Mouse (Mus musculus) MEL-GATA-1-ER (cell line): ENCODE results near the gene Wdr83.

Experiments
- DNase-seq: peaks from one replicate; pipeline ENCODE4 v3.0.0-alpha.2; 2012; ENCODE audit warnings: low read depth; ENCODE audit errors: extremely low read depth

The Wdr83 gene

DNA sequence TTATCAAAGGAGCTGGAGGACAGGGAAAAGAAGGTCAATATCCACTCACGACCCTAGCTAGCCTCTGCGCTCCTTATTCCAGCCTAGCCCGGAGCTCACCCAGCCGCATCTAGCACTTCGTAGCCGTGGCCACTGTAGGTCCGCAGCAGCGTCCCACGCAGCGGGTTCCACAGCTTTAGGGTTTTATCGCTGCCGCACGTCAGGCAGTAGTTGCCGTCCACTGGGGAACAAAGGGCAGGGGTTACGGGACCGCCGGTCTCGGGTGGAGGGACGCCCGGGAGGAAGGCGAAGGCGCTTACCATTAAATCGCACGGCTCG, 933 bp downstream of the Wdr83 start:
- no peak for DNase-seq

DNA sequence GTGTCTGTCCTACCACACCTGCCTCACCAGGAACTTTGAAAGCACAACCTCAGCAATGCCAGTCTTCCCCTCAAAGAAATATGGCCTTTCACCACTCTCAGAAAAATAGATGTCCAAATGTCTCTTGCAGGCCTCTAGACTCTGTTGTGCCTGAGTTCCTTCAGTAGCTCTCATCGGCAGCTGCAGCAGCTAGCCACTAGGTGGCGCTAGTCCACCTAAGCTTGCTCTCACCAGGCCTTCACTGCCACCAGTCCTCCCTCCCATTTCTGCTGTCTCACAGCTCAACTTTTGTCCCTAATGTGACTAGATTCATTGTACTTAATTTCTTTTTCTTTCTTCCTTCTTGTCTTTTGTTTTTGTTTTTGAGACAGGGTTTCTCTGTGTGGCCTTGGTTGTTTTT, 4.1 kb downstream of the Wdr83 start:
- DNase-seq = peak; percentile 70

DNA sequence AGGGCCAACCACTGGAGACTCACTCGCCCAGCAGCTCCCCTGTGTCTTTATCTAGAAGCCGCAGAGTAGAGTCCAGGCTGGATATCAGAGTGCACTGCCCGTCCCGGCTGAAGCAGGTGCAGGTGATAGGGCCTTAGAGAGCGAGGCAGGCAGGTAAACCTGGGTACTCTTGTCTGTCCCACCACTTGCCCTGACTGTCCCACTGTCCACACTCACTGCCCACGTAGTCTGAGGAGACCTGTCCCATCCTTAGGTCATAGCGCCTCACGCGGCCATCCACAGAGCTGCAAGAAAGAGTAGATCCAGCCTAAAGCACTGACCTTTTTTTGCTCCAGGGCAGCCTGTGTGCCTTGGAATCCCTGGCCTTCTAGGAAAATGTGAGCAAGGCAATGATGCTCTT, 5.1 kb downstream of the Wdr83 start:
- no peak for DNase-seq

DNA sequence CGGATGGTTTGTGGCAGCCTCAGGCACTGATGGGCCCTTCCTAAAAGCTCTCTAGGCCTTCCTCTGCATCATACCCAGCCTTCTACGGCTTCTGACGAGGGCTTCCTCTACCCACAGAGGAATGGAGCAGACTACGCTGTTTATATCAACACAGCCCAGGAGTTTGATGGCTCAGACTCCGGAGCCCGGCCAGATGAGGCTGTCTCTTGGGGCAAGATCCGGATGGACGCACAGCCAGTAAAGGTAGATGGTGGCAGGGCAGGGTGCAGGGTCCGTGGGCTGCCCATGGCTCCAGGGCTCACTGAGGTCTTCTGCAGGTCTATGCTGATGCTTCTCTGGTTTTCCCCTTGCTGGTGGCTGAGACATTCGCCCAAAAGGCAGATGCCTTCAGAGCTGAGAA, 6.5 kb downstream of the Wdr83 start:
- no peak for DNase-seq

GRCm38 (mm10) chr8:85074167-85074566, 6.9 kb downstream of the Wdr83 start:
- DNase-seq = no peak

- DNase-seq = no peak
Observed at GRCm38 (mm10) chr8:85073041-85073612, 8.0 kb downstream of the Wdr83 start.

GRCm38 (mm10) chr8:85072364-85072929, 8.7 kb downstream of the Wdr83 start:
- no peak for DNase-seq

DNA sequence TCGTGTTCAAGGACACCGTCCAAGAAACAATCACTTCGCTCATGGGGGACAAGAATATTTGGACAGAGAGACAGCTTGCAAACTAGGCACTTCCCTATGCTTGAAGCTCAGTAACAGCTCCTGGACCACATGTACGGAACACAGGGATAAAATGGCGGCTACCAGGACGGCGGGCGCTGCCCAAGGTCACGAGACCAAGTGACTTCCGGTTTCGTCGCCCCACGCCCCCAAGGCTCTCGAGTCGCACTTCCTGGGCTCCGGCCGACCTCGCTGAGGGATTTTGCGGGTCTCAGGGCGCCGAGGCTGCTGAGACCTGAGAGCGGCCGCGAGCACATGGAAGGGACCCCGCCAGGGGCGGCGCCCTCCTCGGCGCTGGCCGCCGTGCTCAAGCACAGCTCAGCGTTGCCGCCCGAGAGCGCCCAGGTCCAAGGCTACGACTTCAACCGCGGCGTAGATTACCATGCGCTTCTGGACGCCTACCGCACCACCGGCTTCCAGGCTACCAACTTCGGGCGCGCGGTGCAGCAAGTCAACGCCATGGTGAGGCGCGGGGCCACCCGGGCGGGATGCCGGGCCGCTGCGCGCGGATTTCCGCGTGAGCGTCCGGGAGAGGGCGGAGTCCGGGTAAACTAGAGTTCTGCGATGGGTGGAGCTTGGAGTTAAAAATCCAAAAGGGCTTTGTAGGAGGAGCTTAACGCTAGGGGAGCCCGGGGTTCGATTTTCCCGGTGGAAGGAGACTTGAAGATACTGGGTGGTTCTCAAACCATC, 9.4 kb downstream of the Wdr83 start, which contains the start of gene Dhps:
Dhps (plus strand) TSS at position 244 of the 768 bp plus-strand sequence.
- peak; percentile 86 for DNase-seq

- no peak for DNase-seq
Observed at GRCm38 (mm10) chr8:85071041-85071440, 10.1 kb downstream of the Wdr83 start.

- DNase-seq = no peak
Observed at GRCm38 (mm10) chr8:85067982-85068381, 13.1 kb downstream of the Wdr83 start, which contains the start of gene Gm5741. Gene Gm5741, minus strand, starts transcription at chr8:85067982.

DNA sequence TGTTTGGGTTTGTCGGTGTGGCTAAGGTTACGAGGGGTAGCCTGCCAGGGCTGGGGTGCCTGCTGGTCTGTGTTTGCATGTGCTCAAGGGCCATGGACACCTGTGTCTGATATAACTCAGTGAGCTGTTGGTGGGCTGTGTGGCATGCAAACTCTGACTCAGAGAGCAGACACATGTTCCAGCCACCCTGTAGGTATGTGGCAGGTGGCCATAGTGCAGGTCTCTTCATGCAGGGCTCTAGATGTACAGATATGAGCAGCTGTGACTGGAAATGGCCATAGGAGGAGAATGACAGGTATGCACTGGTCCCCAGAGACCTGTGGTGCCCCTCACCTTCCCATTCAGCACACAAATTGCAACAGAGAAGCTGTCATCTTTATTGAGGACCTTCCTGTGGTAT, 14.0 kb downstream of the Wdr83 start:
- no peak for DNase-seq

DNA sequence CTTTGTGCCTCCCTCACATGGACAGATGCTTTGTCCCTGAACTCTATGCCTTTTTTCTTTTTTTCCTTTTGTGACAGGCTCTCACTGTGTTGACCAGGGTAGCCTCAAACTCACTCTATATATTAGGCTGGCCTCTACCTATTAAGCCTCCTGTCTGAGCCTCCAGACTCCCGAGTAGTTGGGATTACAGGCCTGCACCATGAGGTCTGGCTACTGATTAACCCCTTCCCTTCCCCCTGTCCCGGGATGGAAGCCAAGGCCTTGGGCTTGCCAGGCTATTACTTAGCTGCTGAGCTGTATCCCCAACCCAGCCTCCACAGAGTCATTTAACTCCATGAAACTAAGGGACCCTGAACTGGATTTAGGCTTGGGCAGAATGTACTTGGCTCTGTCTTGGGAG, 15.9 kb downstream of the Wdr83 start:
- DNase-seq = no peak

DNA sequence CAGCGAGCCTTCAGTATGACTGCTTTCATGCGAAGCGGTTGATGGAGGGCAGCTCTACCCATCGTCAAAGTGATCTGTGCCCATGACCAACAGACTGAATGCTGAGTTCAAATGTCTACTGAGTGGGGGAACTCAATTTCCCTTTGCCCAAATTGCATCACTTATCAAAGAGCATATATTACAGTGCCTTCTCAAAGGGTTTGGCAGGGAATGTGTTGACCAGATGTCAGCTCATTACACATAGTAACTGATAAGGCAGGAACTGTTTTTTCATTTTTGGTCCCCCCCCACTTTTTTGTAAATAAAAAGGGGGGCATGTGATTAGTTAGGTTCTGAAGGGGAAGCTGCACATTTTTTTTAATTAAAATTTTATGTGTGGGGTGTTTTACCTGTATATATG, 18.5 kb downstream of the Wdr83 start:
- no peak for DNase-seq

GRCm38 (mm10) chr8:85059879-85060616, 21.1 kb downstream of the Wdr83 start, which contains the start of gene Fbxw9:
Gene Fbxw9, plus strand, starts transcription at chr8:85060055.
- DNase-seq = peak; percentile 52

- no peak for DNase-seq
Observed at GRCm38 (mm10) chr8:85057367-85057766, 23.7 kb downstream of the Wdr83 start.

- DNase-seq = no peak
Observed at GRCm38 (mm10) chr8:85043619-85044018, 37.5 kb downstream of the Wdr83 start.

DNA sequence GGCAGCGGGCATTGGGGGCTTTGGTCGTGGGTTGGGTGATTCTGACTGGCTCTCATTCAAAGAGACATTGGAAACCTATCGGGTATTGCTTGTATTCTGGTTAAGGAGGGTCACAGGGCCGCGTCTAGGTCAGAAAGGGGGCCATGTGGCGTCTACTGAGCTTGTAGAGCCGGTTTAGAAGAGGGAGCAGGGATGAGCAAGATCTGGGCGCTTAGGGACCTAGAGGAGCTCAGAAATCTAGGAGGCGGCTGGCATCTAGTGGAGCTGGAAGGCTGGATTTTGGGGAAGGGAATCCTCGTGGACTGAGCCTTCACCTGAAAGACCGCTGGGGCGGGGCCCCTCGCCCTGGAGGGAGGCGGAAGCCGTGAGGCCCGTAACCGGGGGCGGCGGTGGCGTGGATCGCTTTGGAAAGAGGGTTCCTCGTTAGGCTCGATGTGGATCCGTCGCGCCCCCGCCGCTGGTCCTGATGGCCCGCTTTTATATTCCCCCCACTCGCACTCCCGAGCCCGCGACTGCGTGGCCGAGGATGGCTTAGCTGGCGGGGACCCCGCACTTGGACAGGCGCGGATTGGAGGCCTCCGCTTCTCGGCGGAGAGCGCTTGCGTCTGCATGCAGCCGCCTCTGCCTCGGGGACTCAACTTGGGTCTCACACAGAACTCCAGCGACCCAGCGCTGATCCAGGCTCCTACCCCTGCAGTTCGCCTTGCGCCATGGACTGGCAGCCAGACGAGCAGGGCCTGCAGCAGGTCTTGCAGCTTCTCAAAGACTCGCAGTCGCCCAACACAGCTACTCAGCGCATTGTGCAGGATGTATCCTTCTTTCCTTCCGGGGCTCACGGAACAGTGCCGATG, 43.2 kb downstream of the Wdr83 start:
- peak; percentile 26 for DNase-seq

DNA sequence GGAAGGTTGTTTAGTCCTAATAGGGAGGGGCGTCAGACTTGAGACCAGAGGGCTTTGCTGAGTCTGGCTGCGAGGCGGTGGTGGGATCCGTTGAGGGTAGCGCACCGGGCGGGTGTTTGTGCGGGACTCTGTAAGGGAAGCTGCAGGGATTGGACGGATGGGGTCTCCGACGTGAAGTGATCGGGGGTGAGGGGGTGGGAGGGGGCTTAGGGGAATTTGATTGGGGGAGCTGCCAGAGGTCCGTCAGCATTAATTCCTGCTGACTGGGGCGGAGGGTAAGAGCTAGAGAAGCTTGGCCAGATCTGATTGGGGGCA, 43.8 kb downstream of the Wdr83 start:
- peak; percentile 42 for DNase-seq

- peak; percentile 98 for DNase-seq
Observed at GRCm38 (mm10) chr8:85036718-85037365, 44.3 kb downstream of the Wdr83 start, which contains the start of gene Tnpo2. Gene Tnpo2, plus strand, starts transcription at chr8:85036915.

DNA sequence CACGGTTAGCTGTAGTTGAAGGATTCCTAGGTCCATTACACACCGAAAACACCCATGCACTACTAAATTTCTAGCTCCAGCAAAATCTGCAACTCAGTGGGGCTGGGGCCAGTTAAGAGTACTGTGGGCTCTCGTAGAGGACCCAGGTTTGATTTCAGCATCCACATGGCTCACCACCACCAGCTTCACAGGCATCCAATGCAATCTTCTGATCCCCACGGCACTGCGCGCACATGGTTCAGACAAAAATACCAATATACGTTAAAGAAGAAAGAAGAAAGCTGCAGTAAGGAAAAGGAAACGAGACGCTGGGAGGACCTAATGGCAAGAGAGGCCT, 44.8 kb downstream of the Wdr83 start:
- DNase-seq = no peak
